Mouse (Mus musculus): ENCODE data around the gene Ngef. TPM values are rescaled to one million over a fixed set of nuclear protein-coding genes. Genes with fewer than 3 reads are reported as not detected.

The Ngef gene
- polyA plus RNA-seq, 1 experiment from 2014 or later: not detected

DNA sequence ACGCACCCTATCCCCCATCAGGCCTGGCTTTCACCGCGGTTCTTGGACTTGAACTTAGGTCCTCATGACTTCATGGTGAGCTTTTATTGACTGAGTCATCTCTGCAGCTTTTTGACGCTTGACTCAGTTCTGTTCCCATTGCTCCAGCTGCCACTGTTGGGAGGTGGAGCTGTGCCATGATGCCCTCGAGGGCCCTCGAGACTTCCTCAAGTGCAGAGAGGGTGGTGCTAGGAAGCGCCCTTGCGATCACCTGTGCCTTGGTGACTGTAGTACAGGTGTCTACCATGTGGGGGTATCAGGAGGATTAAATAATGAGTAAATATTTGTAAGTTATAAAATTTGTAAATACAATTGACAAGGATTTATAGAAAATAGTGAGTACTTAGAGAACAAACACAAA, 16.3 kb upstream of the Ngef start:
- no peak overlapping the region for H3K27ac ChIP-seq
- 78% methylated on average over 7 of the region's 8 CpGs for WGBS (ENCODE audit: missing documents)
- no peaks in the 10 kb centered on the region for H3K79me2 ChIP-seq (ENCODE audit: inconsistent target)
- H3K36me3 ChIP-seq (ENCODE audit: inconsistent target): no peaks in the 10 kb centered on the region
- no peak overlapping the region for H3K4me3 ChIP-seq (ENCODE audit: inconsistent target)

DNA sequence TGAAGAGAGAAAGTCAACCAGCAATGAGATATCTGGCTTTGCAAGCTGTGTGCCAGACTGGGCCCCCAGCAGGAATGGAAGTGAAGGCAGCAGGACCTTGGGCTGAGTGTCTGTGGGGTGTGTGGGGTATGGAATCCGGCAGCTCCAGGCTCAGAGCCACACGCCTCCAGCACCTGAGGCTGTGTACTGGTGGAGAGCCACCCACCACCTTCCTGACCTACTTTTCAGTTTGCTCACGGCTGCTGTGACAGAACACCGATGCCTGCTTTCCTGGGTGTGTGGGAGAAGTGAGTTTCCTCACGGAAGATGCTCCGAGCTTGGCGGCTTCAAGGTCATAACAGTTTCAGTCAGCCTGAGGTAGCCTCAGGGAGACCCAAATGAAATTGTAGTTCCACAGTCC, 15.5 kb upstream of the Ngef start:
- Histone ChIP-seq H3K27ac (no peak overlapping the region), H3K4me3 (ENCODE audit: inconsistent target) (no peak overlapping the region), H3K36me3 (ENCODE audit: inconsistent target) (no peaks in the 10 kb centered on the region), H3K79me2 (ENCODE audit: inconsistent target) (no peaks in the 10 kb centered on the region)
- 90% methylated on average over 7 of the region's 7 CpGs for WGBS (ENCODE audit: missing documents)

GRCm38 (mm10) chr1:87580824-87581223, 7.2 kb upstream of the Ngef start:
- no peak overlapping the region for H3K4me3 ChIP-seq (ENCODE audit: inconsistent target)
- 55% methylated on average over 3 of the region's 3 CpGs for WGBS (ENCODE audit: missing documents)

GRCm38 (mm10) chr1:87578965-87579364, 5.3 kb upstream of the Ngef start:
- 90% methylated on average over 5 of the region's 6 CpGs for WGBS (ENCODE audit: missing documents)
- no peak overlapping the region for H3K4me3 ChIP-seq (ENCODE audit: inconsistent target)
- no peaks in the 10 kb centered on the region for H3K79me2 ChIP-seq (ENCODE audit: inconsistent target)
- H3K36me3 ChIP-seq (ENCODE audit: inconsistent target): no peaks in the 10 kb centered on the region
- H3K27ac ChIP-seq: no peak overlapping the region

More at GRCm38 (mm10) chr1:87580824-87581223, 7.2 kb upstream of the Ngef start:
- no peaks in the 10 kb centered on the region for H3K79me2 ChIP-seq (ENCODE audit: inconsistent target)
- H3K36me3 ChIP-seq (ENCODE audit: inconsistent target): no peaks in the 10 kb centered on the region
- H3K27ac ChIP-seq: no peak overlapping the region

GRCm38 (mm10) chr1:87574785-87575184, 1.1 kb upstream of the Ngef start:
- Histone ChIP-seq H3K27ac (no peak overlapping the region), H3K36me3 (ENCODE audit: inconsistent target) (no peaks in the 10 kb centered on the region), H3K4me3 (ENCODE audit: inconsistent target) (no peak overlapping the region), H3K79me2 (ENCODE audit: inconsistent target) (no peaks in the 10 kb centered on the region)
- WGBS (ENCODE audit: missing documents): 60% methylated on average over 7 of the region's 7 CpGs

DNA sequence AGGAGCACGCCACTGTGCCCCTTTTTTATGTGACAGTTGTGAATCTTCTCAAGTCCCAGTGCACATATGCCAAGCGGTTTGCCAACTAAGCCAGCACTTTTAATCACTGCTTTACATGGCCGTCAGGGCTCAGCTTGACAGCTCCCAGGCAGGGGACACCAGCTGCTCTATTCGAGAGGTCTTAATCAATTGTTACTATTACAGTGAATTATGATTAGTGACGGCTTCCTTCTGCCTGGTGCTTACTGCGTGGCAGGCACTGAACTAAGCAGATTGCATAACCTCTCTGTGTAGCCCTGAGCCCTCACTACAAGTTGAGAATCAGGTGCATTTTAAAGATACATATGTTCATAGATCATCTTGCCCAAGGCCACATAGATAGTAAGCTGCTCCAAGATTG, 683 bp upstream of the Ngef start:
- no peak overlapping the region for H3K27ac ChIP-seq
- H3K36me3 ChIP-seq (ENCODE audit: inconsistent target): no peaks in the 10 kb centered on the region
- H3K79me2 ChIP-seq (ENCODE audit: inconsistent target): no peaks in the 10 kb centered on the region
- no peak overlapping the region for H3K4me3 ChIP-seq (ENCODE audit: inconsistent target)
- 81% methylated on average over 6 of the region's 6 CpGs for WGBS (ENCODE audit: missing documents)

DNA sequence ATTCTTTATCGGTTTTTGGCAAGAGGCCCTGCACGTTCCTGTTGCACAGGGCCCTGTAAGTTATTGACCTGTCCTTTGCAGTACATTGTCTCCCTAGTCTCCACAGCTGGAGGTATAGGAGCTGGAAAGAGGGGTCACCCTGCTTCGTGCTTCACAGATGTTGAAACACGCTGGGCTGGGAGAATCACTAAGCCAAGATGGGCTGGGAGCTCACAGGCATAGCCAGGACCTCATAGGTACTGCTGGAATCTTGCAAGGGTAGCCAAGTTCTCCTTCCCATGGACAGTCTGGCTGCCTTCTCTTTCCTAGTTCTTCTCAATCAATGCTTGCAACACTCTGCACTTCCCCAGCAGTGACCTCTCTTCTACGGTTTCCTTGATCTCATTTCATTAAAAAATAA, 409 bp downstream of the Ngef start:
- Histone ChIP-seq H3K79me2 (ENCODE audit: inconsistent target) (no peaks in the 10 kb centered on the region), H3K27ac (no peak overlapping the region), H3K4me3 (ENCODE audit: inconsistent target) (no peak overlapping the region), H3K36me3 (ENCODE audit: inconsistent target) (no peaks in the 10 kb centered on the region)
- WGBS (ENCODE audit: missing documents): 84% methylated on average over 5 of the region's 5 CpGs

DNA sequence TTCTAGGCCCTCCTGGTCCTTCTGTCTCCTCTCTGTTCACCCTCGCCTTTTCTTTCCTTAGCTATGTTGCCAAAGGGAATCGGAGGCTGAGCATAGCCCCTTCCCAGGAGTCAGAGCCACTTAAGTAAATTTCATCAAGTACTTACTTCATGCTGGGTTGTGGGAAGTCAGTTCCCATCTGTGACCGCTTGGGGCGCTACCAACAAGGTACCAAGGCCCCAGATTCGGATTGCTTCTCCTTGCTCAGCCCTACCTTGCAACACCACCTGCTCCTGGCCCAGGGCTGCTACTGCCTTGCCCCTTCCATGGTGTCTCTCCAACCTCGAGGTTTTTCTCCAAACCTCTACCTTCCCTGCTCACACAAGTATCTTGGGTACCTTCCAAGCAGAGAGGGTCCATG, 5.3 kb downstream of the Ngef start:
- 71% methylated on average over 6 of the region's 6 CpGs for WGBS (ENCODE audit: missing documents)
- no peak overlapping the region for H3K27ac ChIP-seq

DNA sequence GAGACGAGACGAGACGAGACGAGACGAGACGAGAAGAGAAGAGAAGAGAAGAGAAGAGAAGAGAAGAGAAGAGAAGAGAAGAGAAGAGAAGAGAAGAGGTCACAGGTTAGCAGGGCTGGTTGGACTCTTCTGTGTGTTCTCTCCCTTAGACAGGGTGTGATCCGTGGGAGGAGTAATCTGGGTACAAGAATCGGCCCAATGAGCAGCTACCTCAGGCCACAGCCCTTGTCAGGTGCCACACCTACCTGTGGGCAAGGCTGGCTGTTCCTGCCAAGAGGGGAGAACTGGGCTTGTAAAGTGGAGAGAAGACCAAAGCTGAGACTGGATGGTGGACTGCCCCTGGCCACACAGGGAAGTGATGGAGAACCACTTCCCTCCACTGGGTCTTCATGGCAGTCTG, 7.9 kb downstream of the Ngef start:
- Histone ChIP-seq H3K4me3 (ENCODE audit: inconsistent target) (no peak overlapping the region), H3K79me2 (ENCODE audit: inconsistent target) (no peaks in the 10 kb centered on the region), H3K36me3 (ENCODE audit: inconsistent target) (no peaks in the 10 kb centered on the region), H3K27ac (no peak overlapping the region)
- WGBS (ENCODE audit: missing documents): 77% methylated on average over 2 of the region's 8 CpGs

More for the DNA sequence above, 5.3 kb downstream of the Ngef start:
- Histone ChIP-seq H3K79me2 (ENCODE audit: inconsistent target) (no peaks in the 10 kb centered on the region), H3K36me3 (ENCODE audit: inconsistent target) (no peaks in the 10 kb centered on the region), H3K4me3 (ENCODE audit: inconsistent target) (no peak overlapping the region)

DNA sequence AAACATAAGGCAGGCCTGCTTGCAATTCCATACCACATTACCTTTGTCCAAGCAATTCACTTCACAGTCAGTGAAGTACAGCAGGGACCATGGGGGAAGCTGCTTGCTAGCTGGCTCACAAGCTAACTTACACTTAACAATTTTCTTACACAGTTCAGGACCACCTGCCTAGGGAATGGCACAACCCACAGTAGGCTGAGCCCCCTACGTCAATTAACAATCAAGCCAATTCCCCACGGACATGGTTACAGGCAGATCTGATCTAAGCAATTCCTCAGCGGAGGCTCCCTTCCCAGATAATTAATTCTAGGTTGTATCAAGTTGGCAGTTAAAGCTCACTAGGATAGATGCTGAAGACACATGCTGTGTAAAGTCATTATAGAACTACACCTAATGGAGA, 10.7 kb downstream of the Ngef start:
- Histone ChIP-seq H3K4me3 (ENCODE audit: inconsistent target) (no peak overlapping the region), H3K79me2 (ENCODE audit: inconsistent target) (no peaks in the 10 kb centered on the region), H3K36me3 (ENCODE audit: inconsistent target) (no peaks in the 10 kb centered on the region), H3K27ac (no peak overlapping the region)
- 100% methylated on average over 2 of the region's 3 CpGs for WGBS (ENCODE audit: missing documents)

DNA sequence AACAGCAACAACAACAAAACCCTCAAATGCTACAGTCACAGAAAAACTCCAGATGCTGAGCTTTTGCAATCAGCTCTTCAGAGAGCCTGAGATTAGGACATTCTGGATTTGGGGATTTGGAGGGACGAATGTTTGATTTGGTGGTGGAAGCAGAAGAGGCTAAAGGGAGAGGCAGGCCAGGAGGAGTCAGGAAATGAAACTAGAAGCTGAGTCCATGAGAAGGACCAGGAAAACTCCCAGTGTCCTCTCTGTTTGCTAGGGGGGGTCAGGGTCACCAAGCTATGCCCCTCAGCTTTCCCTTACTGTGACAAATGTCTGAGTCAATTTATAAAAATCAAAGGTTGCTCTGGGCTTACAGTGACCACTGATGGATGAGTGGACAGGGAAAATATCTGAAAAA, 20.1 kb downstream of the Ngef start:
- Histone ChIP-seq H3K27ac (no peak overlapping the region), H3K4me3 (ENCODE audit: inconsistent target) (no peak overlapping the region), H3K79me2 (ENCODE audit: inconsistent target) (no peaks in the 10 kb centered on the region), H3K36me3 (ENCODE audit: inconsistent target) (no peaks in the 10 kb centered on the region)
- 75% methylated on average over 1 of the region's 1 CpGs for WGBS (ENCODE audit: missing documents)

- Histone ChIP-seq H3K27ac (no peak overlapping the region), H3K36me3 (ENCODE audit: inconsistent target) (no peaks in the 10 kb centered on the region), H3K4me3 (ENCODE audit: inconsistent target) (no peak overlapping the region), H3K79me2 (ENCODE audit: inconsistent target) (no peaks in the 10 kb centered on the region)
- WGBS (ENCODE audit: missing documents): 72% methylated on average over 3 of the region's 3 CpGs
Observed at GRCm38 (mm10) chr1:87551008-87551407, 22.7 kb downstream of the Ngef start.

DNA sequence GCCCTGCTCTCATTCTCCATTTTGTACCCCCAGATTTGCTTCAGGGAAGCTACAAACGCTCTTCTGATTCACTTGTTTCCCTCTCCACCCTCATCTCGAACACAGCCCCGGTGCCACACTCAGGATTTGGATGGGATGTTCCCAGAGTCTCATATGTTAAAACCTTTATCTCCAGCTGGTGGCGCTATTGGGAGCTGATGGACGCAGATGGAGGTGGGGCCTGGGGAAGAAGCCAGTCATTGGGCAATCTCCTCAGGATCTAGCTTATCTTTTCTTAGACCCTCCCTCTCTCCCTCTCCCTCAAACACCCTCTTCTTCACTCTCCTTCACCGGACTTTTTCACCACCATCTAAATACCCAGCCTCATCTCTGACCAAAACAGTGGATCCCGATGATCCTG, 32.1 kb downstream of the Ngef start:
- WGBS (ENCODE audit: missing documents): 25% methylated on average over 7 of the region's 7 CpGs
- H3K79me2 ChIP-seq (ENCODE audit: inconsistent target): no peaks in the 10 kb centered on the region
- no peak overlapping the region for H3K4me3 ChIP-seq (ENCODE audit: inconsistent target)
- H3K36me3 ChIP-seq (ENCODE audit: inconsistent target): no peaks in the 10 kb centered on the region
- H3K27ac ChIP-seq: no peak overlapping the region

DNA sequence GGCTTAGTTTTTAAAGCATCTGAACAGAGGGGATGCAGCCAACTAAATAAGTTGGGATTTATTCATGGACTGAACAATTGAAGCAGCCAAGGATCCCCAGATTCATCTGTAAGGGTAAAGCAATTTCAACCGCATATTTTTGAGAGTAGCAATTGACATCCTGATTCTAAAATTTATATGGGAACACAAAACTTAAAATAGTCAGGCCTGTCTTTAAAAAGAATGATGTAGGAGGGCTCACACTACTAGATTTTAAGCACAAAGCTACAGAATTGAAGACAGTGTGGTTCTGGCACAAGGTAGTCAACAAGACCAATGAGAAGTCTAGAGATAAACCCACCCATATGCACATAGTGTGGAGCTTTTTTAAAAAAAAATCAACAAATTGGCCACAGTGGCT, 36.7 kb downstream of the Ngef start:
- no peak overlapping the region for H3K27ac ChIP-seq
- H3K4me3 ChIP-seq (ENCODE audit: inconsistent target): no peak overlapping the region
- H3K36me3 ChIP-seq (ENCODE audit: inconsistent target): no peaks in the 10 kb centered on the region
- H3K79me2 ChIP-seq (ENCODE audit: inconsistent target): no peaks in the 10 kb centered on the region
- WGBS (ENCODE audit: missing documents): 95% methylated on average over 1 of the region's 1 CpGs

GRCm38 (mm10) chr1:87534118-87534517, 39.6 kb downstream of the Ngef start:
- Histone ChIP-seq H3K79me2 (ENCODE audit: inconsistent target) (no peaks in the 10 kb centered on the region), H3K27ac (no peak overlapping the region), H3K36me3 (ENCODE audit: inconsistent target) (no peaks in the 10 kb centered on the region), H3K4me3 (ENCODE audit: inconsistent target) (no peak overlapping the region)
- WGBS (ENCODE audit: missing documents): 83% methylated on average over 3 of the region's 3 CpGs

- Histone ChIP-seq H3K79me2 (ENCODE audit: inconsistent target) (no peaks in the 10 kb centered on the region), H3K4me3 (ENCODE audit: inconsistent target) (no peak overlapping the region), H3K27ac (no peak overlapping the region), H3K36me3 (ENCODE audit: inconsistent target) (no peaks in the 10 kb centered on the region)
- 94% methylated on average over 3 of the region's 4 CpGs for WGBS (ENCODE audit: missing documents)
Observed at GRCm38 (mm10) chr1:87532346-87532745, 41.3 kb downstream of the Ngef start.
